In the genomic region with DNA sequence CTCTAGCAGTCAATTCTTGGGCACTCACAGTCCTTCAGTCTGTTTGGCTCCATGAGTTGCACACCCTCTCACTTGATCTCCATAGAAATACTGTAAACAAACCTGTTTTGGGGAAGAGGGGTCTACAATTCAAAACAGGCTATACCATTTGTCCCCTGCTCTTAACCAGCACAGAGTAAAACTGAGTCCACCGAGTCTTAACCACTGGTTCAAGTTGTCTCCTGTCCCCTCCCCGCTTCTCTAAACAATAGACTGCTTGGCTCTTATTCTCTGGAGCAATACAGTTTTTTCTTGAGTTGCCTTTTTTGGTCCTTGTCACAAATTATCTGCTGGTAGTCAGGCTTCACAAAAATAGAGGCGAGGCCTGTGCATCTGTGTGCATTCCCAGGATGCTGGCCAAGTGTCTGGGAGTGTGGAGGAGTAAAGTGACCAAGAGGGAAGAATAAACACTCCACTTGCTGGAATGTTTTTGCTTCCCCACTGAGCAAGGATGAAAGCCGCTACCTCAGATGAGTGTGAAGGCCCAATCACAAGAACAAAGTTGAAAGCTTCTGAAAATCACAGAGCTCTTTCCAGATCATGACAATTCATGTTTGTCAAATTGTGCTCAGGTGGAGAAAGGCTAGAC, we compare ENCODE assay signal across 14 mouse cellular contexts.
A peak's percentile ranks its signal among the peaks of the same experiment; 100 is the strongest.
DNase-seq lines count a peak whose midpoint lies in the region; ATAC-seq and TF ChIP-seq lines count a peak whose summit lies in the region.
"Had no signal": no experiment of that assay in that cellular context is flagged by ENCODE, and none has a peak within 500 bp of the region (broad histone marks: within the 10 kb centered on the region; RNA-seq: fewer than 3 reads in every experiment).

No protein-coding gene starts in this region.

- H3K4me2 ChIP-seq in lung, embryonic 14.5 days = no peak overlapping the region
- H3K4me2 ChIP-seq in hindbrain, embryonic 11.5 days (replicated peaks; ENCODE audit: low read depth, low read length) = no peak overlapping the region
- H3K4me2 ChIP-seq: limb, embryonic 15.5 days; neural tube, embryonic 15.5 days had no signal

- H3K9ac ChIP-seq in lung, embryonic 14.5 days = no peak overlapping the region
- no peak overlapping the region for H3K9ac ChIP-seq in hindbrain, embryonic 11.5 days (ENCODE audit: low read depth, low read length)
- H3K9ac ChIP-seq: limb, embryonic 15.5 days; neural tube, embryonic 15.5 days had no signal

- H3K9me3 ChIP-seq in lung, embryonic 14.5 days (ENCODE audit: low read depth, low read length) = no peaks in the 10 kb centered on the region
- H3K9me3 ChIP-seq in hindbrain, embryonic 11.5 days (ENCODE audit: control insufficient read depth, low read length) = no peaks in the 10 kb centered on the region
- H3K9me3 ChIP-seq: limb, embryonic 15.5 days; neural tube, embryonic 15.5 days had no signal

- H3K4me3 ChIP-seq in lung, embryonic 14.5 days (ENCODE audit: low read depth, low read length) = no peak overlapping the region
- H3K4me3 ChIP-seq in hindbrain, embryonic 11.5 days (ENCODE audit: low read depth, low read length) = no peak overlapping the region
- H3K4me3 ChIP-seq: limb, embryonic 15.5 days; neural tube, embryonic 15.5 days had no signal

- no peaks in the 10 kb centered on the region for H3K36me3 ChIP-seq in lung, embryonic 14.5 days (ENCODE audit: insufficient read depth)
- H3K36me3 ChIP-seq in hindbrain, embryonic 11.5 days (ENCODE audit: control insufficient read depth, insufficient read depth, low read length) = no peaks in the 10 kb centered on the region
- H3K36me3 ChIP-seq: limb, embryonic 15.5 days; neural tube, embryonic 15.5 days had no signal

- H3K4me1 ChIP-seq in lung, embryonic 14.5 days (ENCODE audit: insufficient read depth) = no peaks in the 10 kb centered on the region
- H3K4me1 ChIP-seq in hindbrain, embryonic 11.5 days (replicated peaks; ENCODE audit: control insufficient read depth, insufficient read depth, low read length) = no peaks in the 10 kb centered on the region
- H3K4me1 ChIP-seq: limb, embryonic 15.5 days; neural tube, embryonic 15.5 days had no signal

- no peak for TF ChIP-seq CTCF in lung, embryonic 14.5 days (IDR thresholded peaks at IDR 0.05; ENCODE audit: low read depth)

- no peak overlapping the region for H3K27ac ChIP-seq in lung, embryonic 14.5 days (ENCODE audit: low read depth)
- H3K27ac ChIP-seq in hindbrain, embryonic 11.5 days (ENCODE audit: low read depth, low read length) = no peak overlapping the region
- H3K27ac ChIP-seq: limb, embryonic 15.5 days; neural tube, embryonic 15.5 days had no signal

- no peaks in the 10 kb centered on the region for H3K27me3 ChIP-seq in lung, embryonic 14.5 days (ENCODE audit: insufficient read depth, low read length)
- H3K27me3 ChIP-seq in hindbrain, embryonic 11.5 days (ENCODE audit: control insufficient read depth, insufficient read depth, low read length) = no peaks in the 10 kb centered on the region
- H3K27me3 ChIP-seq: limb, embryonic 15.5 days; neural tube, embryonic 15.5 days had no signal

- DNase-seq in frontal cortex, adult 2 months (ENCODE audit: extremely low spot score in 1 of 2, low spot score in 1 of 2) = peak; percentile 47 to 71
- DNase-seq in frontal cortex, postnatal 10 days (ENCODE audit: low spot score in 2 of 2) = no peak
- peak; percentile 52 for DNase-seq in lung, embryonic 14.5 days
- no peak for DNase-seq in lung, postnatal 25 days (ENCODE audit: low spot score)
- peak; percentile 18 for DNase-seq in kidney, postnatal 14 days
- DNase-seq in right cerebral cortex, postnatal 14 days = peak; percentile 28
- no peak for DNase-seq in hindbrain, embryonic 11.5 days (ENCODE audit: low spot score)
- no peak for DNase-seq in testis, postnatal 10 days (ENCODE audit: low spot score)
- DNase-seq: adrenal gland, adult 8-10 months; heart, postnatal 36 days; thymus, adult 2 months had no signal

- WGBS in lung, embryonic 14.5 days = 49% methylated on average over 4 of the region's 4 CpGs
- 74% methylated on average over 4 of the region's 4 CpGs for WGBS in hindbrain, embryonic 11.5 days

- ATAC-seq in lung, embryonic 14.5 days (ENCODE audit: insufficient read depth) = peak; percentile 62; the same call in 1 of the 2 replicates
- no peak for ATAC-seq in hindbrain, embryonic 11.5 days (ENCODE audit: low FRiP score)
- ATAC-seq: forebrain, embryonic 16.5 days had no signal

Comparison
In these comparisons a context has a peak if more than half of its experiments do, and no peak if none do; other contexts are left out.
1. DNase-seq: peak in frontal cortex, adult 2 months (2 of 2), lung, embryonic 14.5 days (single experiment), kidney, postnatal 14 days (single experiment) and right cerebral cortex, postnatal 14 days (single experiment); none in frontal cortex, postnatal 10 days (0 of 2), lung, postnatal 25 days (single experiment), hindbrain, embryonic 11.5 days (single experiment) and testis, postnatal 10 days (single experiment).